Mouse (Mus musculus) intestine, embryonic 15.5 days (tissue): ENCODE measurements at regions not wholly inside any gene's neighbourhood (a gene's known extent, or its start where the extent isn't known, plus 50 kb on each side); places are given as distances from the start of the nearest gene placed in this dataset.
A peak's percentile ranks its signal among the peaks of the same experiment; 100 is the strongest.
"Not testable (repeated sequence)": the region's sequence is repeated elsewhere in the genome, so short reads cannot be mapped to it uniquely, and the experiment has no call there.

ENCODE experiments used
- ATAC-seq: fragments of 200-750 bp; cut with Nextera tagmentation; 2 replicates; pipeline ENCODE4 v1.8.0; 2017; ENCODE audit warnings: moderate TSS enrichment, moderate library complexity
- H3K27ac ChIP-seq: fragments of 300-500 bp; sonication (generic); 2 replicates; pipeline ENCODE4 v1.5.1; 2015; ENCODE audit warnings: mild to moderate bottlenecking, inconsistent platforms
- H3K27me3 ChIP-seq: fragments of 300-500 bp; sonication (generic); replicated peaks from 2 replicates; pipeline ENCODE4 v1.6.1; 2015; ENCODE audit warnings: inconsistent platforms
- H3K36me3 ChIP-seq: fragments of 300-500 bp; sonication (generic); 2 replicates; pipeline ENCODE4 v1.6.1; 2015; ENCODE audit warnings: inconsistent platforms
- H3K4me1 ChIP-seq: fragments of 300-500 bp; sonication (generic); replicated peaks from 2 replicates; pipeline ENCODE4 v1.6.1; 2015; ENCODE audit warnings: inconsistent platforms
- H3K4me2 ChIP-seq: fragments of 300-500 bp; sonication (generic); replicated peaks from 2 replicates; pipeline ENCODE4 v1.6.1; 2015; ENCODE audit warnings: mild to moderate bottlenecking, inconsistent platforms
- H3K4me3 ChIP-seq: fragments of 300-500 bp; sonication (generic); replicated peaks from 2 replicates; pipeline ENCODE4 v1.5.1; 2015; ENCODE audit warnings: inconsistent platforms
- H3K9ac ChIP-seq: fragments of 300-500 bp; sonication (generic); 2 replicates; pipeline ENCODE4 v1.6.1; 2015; ENCODE audit warnings: inconsistent platforms
- H3K9me3 ChIP-seq: fragments of 300-500 bp; sonication (generic); 2 replicates; pipeline ENCODE4 v1.6.1; 2016; ENCODE audit warnings: inconsistent platforms
- WGBS: fragments of 180-500 bp; shearing (Covaris S2); methylation state at CpG from one replicate; pipeline ENCODE4 v1.1.7; 2015; 5-methylcytosine and 5-hydroxymethylcytosine counted together

GRCm38 (mm10) chr17:76703823-76704222 is 1152.1 kb upstream of the Fam98a start:
- no peak for ATAC-seq

GRCm38 (mm10) chr17:76696219-76696618 is 1144.5 kb upstream of the Fam98a start:
- H3K36me3 ChIP-seq: no peaks in the 10 kb centered on the region
- H3K4me2 ChIP-seq: no peak overlapping the region
- H3K4me1 ChIP-seq: no peaks in the 10 kb centered on the region
- no peak overlapping the region for H3K4me3 ChIP-seq
- H3K9ac ChIP-seq: no peak overlapping the region
- H3K27me3 ChIP-seq: no peaks in the 10 kb centered on the region
- no peaks in the 10 kb centered on the region for H3K9me3 ChIP-seq
- ATAC-seq: no peak
- WGBS: 60% methylated on average over 3 of the region's 3 CpGs
- H3K27ac ChIP-seq: no peak overlapping the region

More at GRCm38 (mm10) chr17:76703823-76704222, 1152.1 kb upstream of the Fam98a start:
- no peak overlapping the region for H3K4me3 ChIP-seq
- no peak overlapping the region for H3K9ac ChIP-seq
- H3K4me1 ChIP-seq: no peaks in the 10 kb centered on the region
- no peaks in the 10 kb centered on the region for H3K36me3 ChIP-seq
- H3K4me2 ChIP-seq: no peak overlapping the region
- no peak overlapping the region for H3K27ac ChIP-seq
- H3K9me3 ChIP-seq: no peaks in the 10 kb centered on the region
- no peaks in the 10 kb centered on the region for H3K27me3 ChIP-seq

DNA sequence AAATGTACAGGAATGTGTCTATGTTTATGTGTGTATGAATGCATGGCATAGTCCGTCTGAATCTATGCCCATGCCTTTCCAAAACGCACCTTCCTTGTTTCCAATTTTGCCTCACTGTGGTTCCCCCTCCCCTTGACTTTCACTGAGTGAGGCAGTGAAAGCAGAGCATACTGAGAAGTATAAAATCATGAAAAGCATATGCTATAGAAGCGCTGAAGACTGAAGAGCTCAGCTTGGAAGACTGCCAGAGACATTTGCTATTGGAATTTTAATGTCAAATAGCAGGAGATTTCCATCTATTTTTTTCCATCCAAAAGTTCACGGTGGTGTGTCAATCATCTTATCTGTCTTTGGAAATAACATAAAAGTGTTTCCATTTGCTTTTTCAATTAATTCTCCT is 1106.3 kb upstream of the Fam98a start:
- Histone ChIP-seq H3K9ac (no peak overlapping the region), H3K4me1 (no peaks in the 10 kb centered on the region), H3K9me3 (no peaks in the 10 kb centered on the region), H3K4me3 (no peak overlapping the region), H3K27ac (no peak overlapping the region), H3K36me3 (no peaks in the 10 kb centered on the region), H3K27me3 (no peaks in the 10 kb centered on the region), H3K4me2 (no peak overlapping the region)
- no peak for ATAC-seq
- WGBS: 60% methylated on average over 4 of the region's 4 CpGs

DNA sequence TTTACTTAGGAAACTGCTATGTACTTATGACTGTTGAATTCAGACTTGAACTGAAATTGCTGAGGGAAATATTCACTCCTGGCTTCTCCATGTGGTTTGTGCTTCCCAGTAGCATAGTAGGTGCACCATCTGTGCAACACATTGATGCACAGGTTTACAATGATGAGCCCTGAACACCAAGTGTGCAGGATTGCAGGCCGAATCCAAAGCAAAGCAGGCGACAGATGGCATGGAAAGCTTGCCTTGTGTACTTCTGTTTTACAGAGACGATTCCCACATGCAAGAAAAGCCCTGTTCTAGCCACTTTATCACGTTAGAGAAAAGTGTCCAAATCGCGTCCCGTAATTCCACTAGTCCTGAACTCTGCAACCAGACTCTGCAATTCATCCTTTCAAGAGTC is 1074.2 kb upstream of the Fam98a start:
- Histone ChIP-seq H3K27ac (no peak overlapping the region), H3K27me3 (no peaks in the 10 kb centered on the region), H3K9ac (no peak overlapping the region), H3K9me3 (no peaks in the 10 kb centered on the region), H3K4me3 (no peak overlapping the region), H3K36me3 (no peaks in the 10 kb centered on the region), H3K4me1 (no peaks in the 10 kb centered on the region), H3K4me2 (no peak overlapping the region)
- 78% methylated on average over 7 of the region's 7 CpGs for WGBS
- no peak for ATAC-seq

DNA sequence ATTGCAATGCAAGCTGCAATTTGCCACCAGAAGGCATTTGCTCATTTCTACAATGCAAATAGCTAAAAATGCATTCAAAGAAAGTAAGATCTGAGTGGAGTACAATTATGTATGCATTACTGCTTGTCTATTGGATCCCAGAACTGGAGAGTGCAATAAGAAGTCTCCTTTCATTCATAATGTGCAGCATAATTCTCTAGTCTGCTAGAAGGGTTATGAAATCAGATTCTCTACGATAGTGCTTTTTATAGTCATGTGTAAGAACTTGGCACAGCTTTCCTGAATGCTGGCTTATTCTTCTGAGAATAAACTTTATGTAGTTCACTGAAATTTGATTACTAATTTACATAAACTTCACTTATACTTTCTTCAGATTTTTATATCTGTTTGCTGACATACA is 1053.5 kb upstream of the Fam98a start:
- Histone ChIP-seq H3K27me3 (no peaks in the 10 kb centered on the region), H3K36me3 (no peaks in the 10 kb centered on the region), H3K4me2 (no peak overlapping the region), H3K9ac (no peak overlapping the region), H3K9me3 (no peaks in the 10 kb centered on the region), H3K4me1 (no peaks in the 10 kb centered on the region), H3K27ac (no peak overlapping the region), H3K4me3 (no peak overlapping the region)
- WGBS: 77% methylated on average over 1 of the region's 1 CpGs
- ATAC-seq: no peak

- no peak overlapping the region for H3K4me2 ChIP-seq
- no peak for ATAC-seq
- H3K27ac ChIP-seq: no peak overlapping the region
- H3K4me1 ChIP-seq: no peaks in the 10 kb centered on the region
- no peak overlapping the region for H3K4me3 ChIP-seq
- H3K9ac ChIP-seq: no peak overlapping the region
- H3K36me3 ChIP-seq: no peaks in the 10 kb centered on the region
- H3K27me3 ChIP-seq: no peaks in the 10 kb centered on the region
- H3K9me3 ChIP-seq: no peaks in the 10 kb centered on the region
Observed at GRCm38 (mm10) chr17:76578323-76578722, 1026.6 kb upstream of the Fam98a start.

- H3K4me1 ChIP-seq: no peaks in the 10 kb centered on the region
- no peak for ATAC-seq
- H3K4me3 ChIP-seq: no peak overlapping the region
- no peak overlapping the region for H3K4me2 ChIP-seq
- H3K36me3 ChIP-seq: no peaks in the 10 kb centered on the region
- no peak overlapping the region for H3K27ac ChIP-seq
- 77% methylated on average over 1 of the region's 1 CpGs for WGBS
- H3K27me3 ChIP-seq: no peaks in the 10 kb centered on the region
- H3K9ac ChIP-seq: no peak overlapping the region
- H3K9me3 ChIP-seq: no peaks in the 10 kb centered on the region
Observed at GRCm38 (mm10) chr17:76559725-76560124, 1008.0 kb upstream of the Fam98a start.

DNA sequence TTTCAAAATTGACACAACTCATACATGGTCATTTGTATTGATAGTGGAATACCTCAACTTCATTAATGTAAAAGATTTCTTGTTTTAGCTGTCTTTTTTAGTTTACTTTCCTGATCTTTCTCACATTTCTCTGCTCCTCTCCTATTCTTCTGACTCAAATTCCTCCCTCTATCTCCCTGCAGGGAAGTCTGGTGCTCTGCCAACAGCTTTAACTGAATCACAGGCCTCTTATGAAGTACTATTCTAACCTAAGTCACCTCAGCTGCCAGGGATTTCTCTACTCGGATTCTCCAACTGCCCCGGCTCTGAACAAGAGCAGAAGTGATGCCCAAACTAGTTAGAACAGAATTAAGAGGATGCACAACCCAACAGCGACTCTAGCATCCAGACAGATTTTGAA is 993.8 kb upstream of the Fam98a start:
- no peak overlapping the region for H3K4me2 ChIP-seq
- H3K9me3 ChIP-seq: no peaks in the 10 kb centered on the region
- no peak overlapping the region for H3K4me3 ChIP-seq
- 74% methylated on average over 3 of the region's 3 CpGs for WGBS
- no peak overlapping the region for H3K9ac ChIP-seq
- no peak overlapping the region for H3K27ac ChIP-seq
- no peaks in the 10 kb centered on the region for H3K36me3 ChIP-seq
- H3K27me3 ChIP-seq: no peaks in the 10 kb centered on the region
- H3K4me1 ChIP-seq: no peaks in the 10 kb centered on the region
- ATAC-seq: no peak

DNA sequence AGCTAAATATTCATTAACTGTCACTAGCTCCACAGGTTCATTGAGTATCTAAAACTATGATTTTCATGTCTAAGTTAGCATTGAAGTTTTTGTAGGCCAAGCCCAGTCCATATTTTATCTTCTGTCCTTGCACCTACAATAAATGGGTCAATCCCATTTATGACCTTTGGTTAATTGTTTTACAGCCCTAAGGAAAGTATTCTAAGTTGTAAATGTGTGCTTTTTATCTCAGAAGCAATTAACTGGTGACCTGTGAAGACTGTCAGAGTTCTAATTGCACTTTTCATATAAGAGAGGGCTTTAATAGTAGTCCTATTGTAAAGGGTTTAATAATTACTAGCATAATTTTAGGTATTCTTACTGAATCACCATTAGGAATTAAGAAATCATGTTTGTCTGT is 984.0 kb upstream of the Fam98a start:
- peak; percentile 94 for ATAC-seq
- Histone ChIP-seq H3K4me2 (no peak overlapping the region), H3K9me3 (no peaks in the 10 kb centered on the region), H3K36me3 (no peaks in the 10 kb centered on the region), H3K9ac (no peak overlapping the region), H3K27ac (no peak overlapping the region), H3K27me3 (no peaks in the 10 kb centered on the region; the same call in none of the 2 replicates), H3K4me1 (no peaks in the 10 kb centered on the region), H3K4me3 (no peak overlapping the region)

DNA sequence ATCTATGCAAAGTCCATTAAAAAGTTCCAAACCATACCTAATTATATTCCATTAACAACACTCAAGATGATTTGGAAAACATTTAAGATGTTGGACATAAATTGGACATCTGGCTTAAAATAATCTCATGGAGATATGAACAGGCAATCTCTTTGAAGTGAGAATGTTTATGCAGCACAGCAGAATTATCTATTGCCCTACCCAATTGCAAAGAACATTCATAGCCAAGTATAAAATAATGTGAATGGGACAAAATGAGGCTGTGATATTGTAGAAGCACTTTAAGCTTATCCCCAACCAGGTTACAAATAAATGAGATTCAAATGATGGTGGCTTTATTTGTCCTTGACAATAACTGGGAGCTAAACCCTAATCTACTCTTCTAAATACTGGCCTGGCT is 950.0 kb upstream of the Fam98a start:
- ATAC-seq: no peak
- Histone ChIP-seq H3K36me3 (no peaks in the 10 kb centered on the region), H3K4me3 (no peak overlapping the region), H3K4me1 (no peaks in the 10 kb centered on the region), H3K9me3 (no peaks in the 10 kb centered on the region), H3K4me2 (no peak overlapping the region), H3K27me3 (no peaks in the 10 kb centered on the region), H3K9ac (no peak overlapping the region), H3K27ac (no peak overlapping the region)

- Histone ChIP-seq H3K27ac (no peak overlapping the region), H3K36me3 (no peaks in the 10 kb centered on the region), H3K4me3 (no peak overlapping the region), H3K9me3 (no peaks in the 10 kb centered on the region), H3K4me1 (no peaks in the 10 kb centered on the region), H3K4me2 (no peak overlapping the region), H3K9ac (no peak overlapping the region), H3K27me3 (no peaks in the 10 kb centered on the region)
- ATAC-seq: no peak
- WGBS: 83% methylated on average over 4 of the region's 4 CpGs
Observed at GRCm38 (mm10) chr17:76500446-76500845, 948.7 kb upstream of the Fam98a start.

DNA sequence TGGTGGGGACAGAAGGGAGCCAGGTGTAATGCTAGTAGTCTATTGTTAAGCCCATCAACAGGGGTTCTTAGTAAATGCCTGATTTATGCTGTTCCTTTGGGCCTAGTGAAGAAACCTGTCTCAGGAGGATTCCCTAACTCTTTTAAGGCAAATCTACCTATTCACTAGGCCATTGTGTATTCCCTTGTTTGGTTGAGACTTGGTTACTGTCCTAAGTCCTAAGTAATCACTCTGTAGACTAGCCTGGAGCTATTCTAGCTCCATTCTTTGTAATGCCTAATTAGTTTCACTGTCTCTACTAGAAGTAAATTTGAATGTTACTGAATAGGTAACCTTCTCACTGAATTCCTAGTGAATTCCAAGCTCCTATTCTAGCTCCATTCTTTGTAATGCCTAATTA is 948.2 kb upstream of the Fam98a start:
- H3K36me3 ChIP-seq, H3K9ac ChIP-seq, ATAC-seq, H3K4me2 ChIP-seq, H3K9me3 ChIP-seq, H3K4me1 ChIP-seq, H3K27ac ChIP-seq, H3K4me3 ChIP-seq, H3K27me3 ChIP-seq: not testable (repeated sequence)

GRCm38 (mm10) chr17:76487347-76487746 is 935.6 kb upstream of the Fam98a start:
- H3K36me3 ChIP-seq: no peaks in the 10 kb centered on the region
- no peaks in the 10 kb centered on the region for H3K4me1 ChIP-seq
- no peak for ATAC-seq
- no peaks in the 10 kb centered on the region for H3K27me3 ChIP-seq
- no peak overlapping the region for H3K4me3 ChIP-seq
- H3K9me3 ChIP-seq: no peaks in the 10 kb centered on the region
- no peak overlapping the region for H3K4me2 ChIP-seq
- H3K9ac ChIP-seq: no peak overlapping the region
- 79% methylated on average over 3 of the region's 3 CpGs for WGBS
- no peak overlapping the region for H3K27ac ChIP-seq

DNA sequence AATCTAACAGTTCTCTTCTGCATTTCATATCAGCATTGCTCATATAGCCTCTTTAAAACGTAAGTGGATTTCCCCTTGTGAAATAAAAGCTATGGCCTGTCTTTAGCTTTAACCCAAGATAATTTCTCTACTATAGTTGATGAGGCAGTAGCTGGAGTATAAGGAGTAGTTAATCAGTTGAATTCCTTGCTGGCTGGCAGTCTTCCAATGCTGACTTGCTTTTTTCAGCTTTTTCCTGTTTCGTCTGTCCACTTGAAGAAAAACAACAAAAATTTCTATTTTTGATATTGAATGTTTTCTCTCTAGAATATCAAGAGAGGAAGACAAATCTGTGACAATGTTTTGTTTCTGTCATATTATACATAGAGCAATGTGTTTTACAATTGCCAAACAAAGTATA is 932.4 kb upstream of the Fam98a start:
- H3K4me3 ChIP-seq: no peak overlapping the region
- no peak for ATAC-seq

More for the DNA sequence above, 932.4 kb upstream of the Fam98a start:
- Histone ChIP-seq H3K9ac (no peak overlapping the region), H3K4me2 (no peak overlapping the region), H3K27me3 (no peaks in the 10 kb centered on the region), H3K4me1 (no peaks in the 10 kb centered on the region), H3K27ac (no peak overlapping the region), H3K9me3 (no peaks in the 10 kb centered on the region), H3K36me3 (no peaks in the 10 kb centered on the region)
- WGBS: 43% methylated on average over 2 of the region's 2 CpGs
